Mouse (Mus musculus) MEL (cell line): Measurements from ENCODE around the gene Pmm2.

Experiments
- CHD1 ChIP-seq: IDR thresholded peaks from 2 replicates; pipeline ENCODE4 v1.6.1; 2012; ENCODE audit warnings: low read depth, mild to moderate bottlenecking, inconsistent platforms, low read length, improper control_type of control experiment
- CTCF ChIP-seq, 3 experiments: IDR thresholded peaks in 2 of 3; conservative IDR thresholded peaks in 1 of 3; 2 replicates each; pipeline ENCODE4 v1.5.1; 2011 to 2012; ENCODE audit warnings: low read length in 3 of 3, low read depth in 2 of 3, mild to moderate bottlenecking in 2 of 3, improper control_type of control experiment in 1 of 3, inconsistent platforms in 1 of 3, mixed read lengths in 1 of 3, moderate library complexity in 1 of 3; ENCODE audit not compliant: control insufficient read depth in 1 of 3, insufficient read depth in 1 of 3, poor library complexity in 1 of 3, severe bottlenecking in 1 of 3
- EP300 ChIP-seq, 2 experiments: IDR thresholded peaks; 2 replicates each; pipeline ENCODE4 v1.6.1; 2011; ENCODE audit warnings: improper control_type of control experiment in 2 of 2, low read length in 2 of 2, low read depth in 1 of 2, mild to moderate bottlenecking in 1 of 2
- ETS1 ChIP-seq: IDR thresholded peaks from 2 replicates; pipeline ENCODE4 v1.6.1; 2012; ENCODE audit warnings: low read depth, mild to moderate bottlenecking, inconsistent platforms, low read length, improper control_type of control experiment, moderate library complexity
- JUND ChIP-seq: IDR thresholded peaks from 2 replicates; pipeline ENCODE4 v1.6.1; 2011; ENCODE audit warnings: low read depth, mild to moderate bottlenecking, improper control_type of control experiment, low read length
- NRF1 ChIP-seq: IDR thresholded peaks from 2 replicates; pipeline ENCODE4 v1.6.1; 2014; ENCODE audit warnings: low read depth, mild to moderate bottlenecking, inconsistent platforms, low read length, improper control_type of control experiment, moderate library complexity; ENCODE audit not compliant: poor library complexity, insufficient read depth, severe bottlenecking
- POLR2A ChIP-seq, 2 experiments: IDR thresholded peaks; 2 replicates each; pipeline ENCODE4 v1.6.1; 2011 to 2012; ENCODE audit warnings: low read length in 2 of 2, mild to moderate bottlenecking in 2 of 2, control low read depth in 1 of 2, improper control_type of control experiment in 1 of 2, low read depth in 1 of 2, moderate library complexity in 1 of 2; ENCODE audit not compliant: control insufficient read depth in 1 of 2, insufficient read depth in 1 of 2, poor library complexity in 1 of 2
- TAL1 ChIP-seq: IDR thresholded peaks from 2 replicates; pipeline ENCODE4 v1.6.1; 2012; ENCODE audit warnings: mild to moderate bottlenecking, inconsistent platforms, low read length, moderate library complexity, mixed read lengths
- TBP ChIP-seq: IDR thresholded peaks from 2 replicates; pipeline ENCODE4 v1.8.0; 2011; ENCODE audit warnings: low read depth, low read length, improper control_type of control experiment
- TCF12 ChIP-seq: IDR thresholded peaks from 2 replicates; pipeline ENCODE4 v1.6.1; 2014; ENCODE audit warnings: low read depth, mild to moderate bottlenecking, inconsistent platforms, low read length, improper control_type of control experiment, moderate library complexity
- USF1 ChIP-seq: IDR thresholded peaks from 2 replicates; pipeline ENCODE4 v1.6.1; 2014; ENCODE audit warnings: low read depth, mild to moderate bottlenecking, inconsistent platforms, low read length, improper control_type of control experiment, moderate library complexity
- ZC3H11A ChIP-seq: IDR thresholded peaks from 2 replicates; pipeline ENCODE4 v1.6.1; 2012; ENCODE audit warnings: low read depth, mild to moderate bottlenecking, inconsistent platforms, low read length, improper control_type of control experiment

GRCm38 (mm10) chr16:8700586-8700985, 63.1 kb downstream of the Pmm2 start:
- TF ChIP-seq POLR2A (IDR thresholded peaks at IDR 0.05; ENCODE audit: control insufficient read depth in 1 of 2, insufficient read depth in 1 of 2, low read depth in 1 of 2, low read length in 2 of 2, poor library complexity in 1 of 2) (no peak), ETS1 (no peak), ZC3H11A (no peak), JUND (no peak), EP300 (IDR thresholded peaks at IDR 0.05; ENCODE audit: low read depth in 1 of 2, low read length in 2 of 2) (no peak), CTCF (IDR thresholded peaks at IDR 0.05 in 2 of 3, conservative IDR thresholded peaks at IDR 0.05 in 1 of 3; ENCODE audit: control insufficient read depth in 1 of 3, insufficient read depth in 1 of 3, low read depth in 2 of 3, low read length in 3 of 3, poor library complexity in 1 of 3, severe bottlenecking in 1 of 3) (no peak), CHD1 (no peak), TBP (no peak), USF1 (no peak), TCF12 (no peak), NRF1 (no peak), TAL1 (no peak)
